Mouse (Mus musculus) neural tube, embryonic 13.5 days (tissue): ENCODE data around the gene Lhfp. TPM values are rescaled to one million over a fixed set of nuclear protein-coding genes. Genes with fewer than 3 reads are reported as not detected.

Experiments
- ATAC-seq: fragments of 200-750 bp; cut with Nextera tagmentation; 2 replicates; pipeline ENCODE4 v1.8.0; 2017; ENCODE audit warnings: low read depth, mild to moderate bottlenecking, moderate TSS enrichment, moderate library complexity
- H3K27ac ChIP-seq: fragments of 300-500 bp; sonication (generic); replicated peaks from 2 replicates; pipeline ENCODE4 v1.5.1; 2015; ENCODE audit warnings: moderate library complexity, mild to moderate bottlenecking, inconsistent platforms
- H3K27me3 ChIP-seq: fragments of 300-500 bp; sonication (generic); 2 replicates; pipeline ENCODE4 v1.6.1; 2015; ENCODE audit warnings: mild to moderate bottlenecking, inconsistent platforms
- H3K36me3 ChIP-seq: fragments of 300-500 bp; sonication (generic); 2 replicates; pipeline ENCODE4 v1.6.1; 2015; ENCODE audit warnings: mild to moderate bottlenecking, inconsistent platforms
- H3K4me1 ChIP-seq: fragments of 300-500 bp; sonication (generic); replicated peaks from 2 replicates; pipeline ENCODE4 v1.6.1; 2015; ENCODE audit warnings: inconsistent platforms
- H3K4me2 ChIP-seq: fragments of 300-500 bp; sonication (generic); 2 replicates; pipeline ENCODE4 v1.6.1; 2015; ENCODE audit warnings: inconsistent platforms, mild to moderate bottlenecking, moderate library complexity
- H3K4me3 ChIP-seq: fragments of 300-500 bp; sonication (generic); 2 replicates; pipeline ENCODE4 v1.5.1; 2015; ENCODE audit warnings: mild to moderate bottlenecking, inconsistent platforms
- H3K9ac ChIP-seq: fragments of 300-500 bp; sonication (generic); 2 replicates; pipeline ENCODE4 v1.6.1; 2015; ENCODE audit warnings: moderate library complexity, mild to moderate bottlenecking, inconsistent platforms
- H3K9me3 ChIP-seq: fragments of 300-500 bp; sonication (generic); 2 replicates; pipeline ENCODE4 v1.6.1; 2016; ENCODE audit warnings: inconsistent platforms
- WGBS: fragments of 180-500 bp; shearing (Covaris S2); methylation state at CpG from one replicate; pipeline ENCODE4 v1.1.7; 2015; 5-methylcytosine and 5-hydroxymethylcytosine counted together
- polyA plus RNA-seq: library from polyadenylated mRNA; unstranded; fragments of >200 nt; fragmentation: Nextera tagmentation; extraction: Ambion mirVana; gene quantifications from 2 replicates; pipeline ENCODE4 v1.2.1, GENCODE M21; 2015

Gene Lhfp
- polyA plus RNA-seq, 1 experiment from 2014 or later: 62.5 TPM

- Histone ChIP-seq H3K9ac (peak overlapping the region; percentile 52; the same call in 1 of the 2 replicates), H3K27ac (peak overlapping the region; percentile 74), H3K27me3 (peaks cover 15% of the 10 kb centered on the region), H3K4me3 (peak overlapping the region; percentile 74), H3K4me1 (peaks cover 44% of the 10 kb centered on the region), H3K36me3 (no peaks in the 10 kb centered on the region), H3K9me3 (no peaks in the 10 kb centered on the region), H3K4me2 (peak overlapping the region; percentile 87)
- ATAC-seq: no peak
- WGBS: 34% methylated on average over 7 of the region's 7 CpGs
Observed at GRCm38 (mm10) chr3:53044238-53044637, 2.9 kb downstream of the Lhfp start.

GRCm38 (mm10) chr3:53044682-53045299 is 3.5 kb downstream of the Lhfp start:
- H3K4me2 ChIP-seq: peak overlapping the region; percentile 87
- H3K27me3 ChIP-seq: peaks cover 13% of the 10 kb centered on the region
- peaks cover 44% of the 10 kb centered on the region for H3K4me1 ChIP-seq
- H3K9me3 ChIP-seq: no peaks in the 10 kb centered on the region
- H3K9ac ChIP-seq: peak overlapping the region; percentile 52; the same call in 1 of the 2 replicates
- 30% methylated on average over 11 of the region's 11 CpGs for WGBS
- no peak for ATAC-seq
- H3K4me3 ChIP-seq: peak overlapping the region; percentile 74
- no peaks in the 10 kb centered on the region for H3K36me3 ChIP-seq
- peak overlapping the region; percentile 74 for H3K27ac ChIP-seq

GRCm38 (mm10) chr3:53045697-53046096 is 4.4 kb downstream of the Lhfp start:
- H3K27me3 ChIP-seq: peaks cover 7% of the 10 kb centered on the region
- peaks cover 44% of the 10 kb centered on the region for H3K4me1 ChIP-seq
- no peaks in the 10 kb centered on the region for H3K36me3 ChIP-seq
- H3K9me3 ChIP-seq: no peaks in the 10 kb centered on the region
- ATAC-seq: no peak
- WGBS: 89% methylated on average over 4 of the region's 4 CpGs
- peak overlapping the region; percentile 35 for H3K4me2 ChIP-seq
- no peak overlapping the region for H3K9ac ChIP-seq
- no peak overlapping the region for H3K4me3 ChIP-seq
- H3K27ac ChIP-seq: no peak overlapping the region

- no peak for ATAC-seq
- no peaks in the 10 kb centered on the region for H3K9me3 ChIP-seq
- no peaks in the 10 kb centered on the region for H3K36me3 ChIP-seq
- peaks cover 45% of the 10 kb centered on the region for H3K4me1 ChIP-seq
- no peak overlapping the region for H3K4me3 ChIP-seq
- peaks cover 7% of the 10 kb centered on the region for H3K27me3 ChIP-seq
- no peak overlapping the region for H3K4me2 ChIP-seq
- H3K9ac ChIP-seq: no peak overlapping the region
- no peak overlapping the region for H3K27ac ChIP-seq
- 86% methylated on average over 6 of the region's 6 CpGs for WGBS
Observed at GRCm38 (mm10) chr3:53046371-53046770, 5.0 kb downstream of the Lhfp start.

GRCm38 (mm10) chr3:53052385-53052784 is 11.1 kb downstream of the Lhfp start:
- H3K9ac ChIP-seq: no peak overlapping the region
- no peaks in the 10 kb centered on the region for H3K9me3 ChIP-seq
- H3K4me2 ChIP-seq: no peak overlapping the region
- H3K36me3 ChIP-seq: no peaks in the 10 kb centered on the region
- no peak overlapping the region for H3K4me3 ChIP-seq
- H3K4me1 ChIP-seq: peaks cover 29% of the 10 kb centered on the region
- 22% methylated on average over 8 of the region's 8 CpGs for WGBS
- no peak overlapping the region for H3K27ac ChIP-seq
- H3K27me3 ChIP-seq: no peaks in the 10 kb centered on the region
- no peak for ATAC-seq

- Histone ChIP-seq H3K9me3 (no peaks in the 10 kb centered on the region), H3K4me2 (no peak overlapping the region), H3K27me3 (no peaks in the 10 kb centered on the region), H3K4me1 (peaks cover 43% of the 10 kb centered on the region), H3K9ac (no peak overlapping the region), H3K4me3 (no peak overlapping the region), H3K36me3 (no peaks in the 10 kb centered on the region), H3K27ac (no peak overlapping the region)
- no peak for ATAC-seq
- 86% methylated on average over 10 of the region's 10 CpGs for WGBS
Observed at GRCm38 (mm10) chr3:53056430-53056829, 15.1 kb downstream of the Lhfp start.

- no peak overlapping the region for H3K4me2 ChIP-seq
Observed at GRCm38 (mm10) chr3:53059959-53060358, 18.6 kb downstream of the Lhfp start.

GRCm38 (mm10) chr3:53063423-53064147 is 22.3 kb downstream of the Lhfp start:
- no peak for ATAC-seq
- Histone ChIP-seq H3K4me3 (no peak overlapping the region), H3K36me3 (no peaks in the 10 kb centered on the region), H3K9ac (no peak overlapping the region), H3K4me2 (no peak overlapping the region), H3K9me3 (no peaks in the 10 kb centered on the region), H3K4me1 (peaks cover 49% of the 10 kb centered on the region), H3K27ac (peak overlapping the region; percentile 6; the same call in 1 of the 2 replicates), H3K27me3 (no peaks in the 10 kb centered on the region)
- WGBS: 64% methylated on average over 13 of the region's 13 CpGs

More at GRCm38 (mm10) chr3:53059959-53060358, 18.6 kb downstream of the Lhfp start:
- H3K4me1 ChIP-seq: peaks cover 45% of the 10 kb centered on the region
- no peak overlapping the region for H3K4me3 ChIP-seq
- H3K36me3 ChIP-seq: no peaks in the 10 kb centered on the region
- no peak overlapping the region for H3K9ac ChIP-seq
- H3K27ac ChIP-seq: no peak overlapping the region
- WGBS: 80% methylated on average over 2 of the region's 2 CpGs
- no peaks in the 10 kb centered on the region for H3K27me3 ChIP-seq
- no peak for ATAC-seq
- H3K9me3 ChIP-seq: no peaks in the 10 kb centered on the region

- ATAC-seq: peak; percentile 71
- Histone ChIP-seq H3K4me1 (peaks cover 39% of the 10 kb centered on the region), H3K27ac (peak overlapping the region; percentile 62; the same call in 1 of the 2 replicates), H3K27me3 (no peaks in the 10 kb centered on the region), H3K9ac (no peak overlapping the region), H3K4me3 (no peak overlapping the region), H3K9me3 (no peaks in the 10 kb centered on the region), H3K4me2 (no peak overlapping the region), H3K36me3 (no peaks in the 10 kb centered on the region)
- 55% methylated on average over 13 of the region's 13 CpGs for WGBS
Observed at GRCm38 (mm10) chr3:53065267-53066094, 24.2 kb downstream of the Lhfp start.

- no peaks in the 10 kb centered on the region for H3K27me3 ChIP-seq
- no peak overlapping the region for H3K4me2 ChIP-seq
- H3K9me3 ChIP-seq: no peaks in the 10 kb centered on the region
- peak overlapping the region; percentile 62 for H3K27ac ChIP-seq
- no peak overlapping the region for H3K9ac ChIP-seq
- 68% methylated on average over 4 of the region's 4 CpGs for WGBS
- no peaks in the 10 kb centered on the region for H3K36me3 ChIP-seq
- no peak for ATAC-seq
- peaks cover 39% of the 10 kb centered on the region for H3K4me1 ChIP-seq
- no peak overlapping the region for H3K4me3 ChIP-seq
Observed at GRCm38 (mm10) chr3:53066095-53066372, 24.7 kb downstream of the Lhfp start.

- no peak overlapping the region for H3K4me3 ChIP-seq
- H3K9ac ChIP-seq: no peak overlapping the region
- peaks cover 29% of the 10 kb centered on the region for H3K4me1 ChIP-seq
- ATAC-seq: no peak
- H3K4me2 ChIP-seq: no peak overlapping the region
- no peak overlapping the region for H3K27ac ChIP-seq
- WGBS: 97% methylated on average over 5 of the region's 5 CpGs
- H3K36me3 ChIP-seq: no peaks in the 10 kb centered on the region
- no peaks in the 10 kb centered on the region for H3K9me3 ChIP-seq
- no peaks in the 10 kb centered on the region for H3K27me3 ChIP-seq
Observed at GRCm38 (mm10) chr3:53068399-53068798, 27.1 kb downstream of the Lhfp start.

GRCm38 (mm10) chr3:53074264-53074663 is 32.9 kb downstream of the Lhfp start:
- no peak overlapping the region for H3K9ac ChIP-seq
- H3K36me3 ChIP-seq: no peaks in the 10 kb centered on the region
- no peaks in the 10 kb centered on the region for H3K9me3 ChIP-seq
- 89% methylated on average over 4 of the region's 4 CpGs for WGBS
- ATAC-seq: no peak
- no peak overlapping the region for H3K27ac ChIP-seq
- no peaks in the 10 kb centered on the region for H3K27me3 ChIP-seq
- no peak overlapping the region for H3K4me3 ChIP-seq
- H3K4me1 ChIP-seq: no peaks in the 10 kb centered on the region; the same call in 1 of the 2 replicates
- H3K4me2 ChIP-seq: no peak overlapping the region
